Mouse (Mus musculus) CH12.LX (cell line): ENCODE results near the gene Islr. TPM values are rescaled to one million over a fixed set of nuclear protein-coding genes. Genes with fewer than 3 reads are reported as not detected.
A peak's percentile ranks its signal among the peaks of the same experiment; 100 is the strongest.

ENCODE experiments used
- DNase-seq: peaks from one replicate; pipeline ENCODE4 v3.0.0-alpha.2; 2013; ENCODE audit errors: extremely low read depth
- H3K27ac ChIP-seq: 2 replicates; pipeline ENCODE4 v1.5.1; 2012; ENCODE audit warnings: low read depth, mild to moderate bottlenecking, control low read depth, moderate library complexity; ENCODE audit not compliant: insufficient read depth
- H3K27me3 ChIP-seq: replicated peaks from 2 replicates; pipeline ENCODE3; 2012; ENCODE audit warnings: inconsistent platforms
- H3K36me3 ChIP-seq, 2 experiments: replicated peaks in 1 of 2; 2 replicates each; pipeline versions ENCODE3 to v1.6.1; 2012; ENCODE audit warnings: inconsistent platforms in 1 of 2, low read length in 1 of 2, mild to moderate bottlenecking in 1 of 2, mixed read lengths in 1 of 2, moderate library complexity in 1 of 2; ENCODE audit not compliant: control insufficient read depth in 1 of 2, insufficient read depth in 1 of 2
- H3K4me1 ChIP-seq, 2 experiments: 2 replicates each; pipeline ENCODE4 v1.6.1; 2012; ENCODE audit warnings: inconsistent platforms in 1 of 2, moderate library complexity in 1 of 2; ENCODE audit not compliant: insufficient read depth in 2 of 2, control insufficient read depth in 1 of 2
- H3K4me2 ChIP-seq: 2 replicates; pipeline ENCODE4 v1.6.1; 2012; ENCODE audit warnings: low read depth, mild to moderate bottlenecking, control low read depth; ENCODE audit not compliant: poor library complexity, insufficient read depth, severe bottlenecking
- H3K4me3 ChIP-seq, 3 experiments: fragments of 150-350 bp in 1 of 3; sonication (generic) in 1 of 3; replicated peaks in 1 of 3; 2 replicates each; pipeline versions ENCODE3 to v1.5.1; 2011 to 2012; ENCODE audit warnings: low read depth in 2 of 3, low read length in 2 of 3, mild to moderate bottlenecking in 2 of 3, moderate library complexity in 2 of 3, control low read depth in 1 of 3, improper control_type of control experiment in 1 of 3, inconsistent platforms in 1 of 3, mixed read lengths in 1 of 3; ENCODE audit not compliant: poor library complexity in 1 of 3
- H3K79me2 ChIP-seq: replicated peaks from 2 replicates; pipeline ENCODE4 v1.6.1; 2012; ENCODE audit warnings: mild to moderate bottlenecking, moderate library complexity; ENCODE audit not compliant: control insufficient read depth, poor library complexity, insufficient read depth, severe bottlenecking; ENCODE audit errors: extremely low read depth
- H3K9ac ChIP-seq: 2 replicates; pipeline ENCODE4 v1.6.1; 2012; ENCODE audit warnings: low read depth, mild to moderate bottlenecking, control low read depth, moderate library complexity; ENCODE audit not compliant: insufficient read depth
- H3K9me3 ChIP-seq: replicated peaks from 2 replicates; pipeline ENCODE3; 2012; ENCODE audit warnings: low read length, inconsistent platforms, mixed read lengths
- CHD1 ChIP-seq: IDR thresholded peaks from 2 replicates; pipeline ENCODE4 v1.6.1; 2012; ENCODE audit warnings: low read depth, low read length, improper control_type of control experiment, inconsistent platforms
- CTCF ChIP-seq, 2 experiments: IDR thresholded peaks in 1 of 2; conservative IDR thresholded peaks in 1 of 2; 2 replicates each; pipeline ENCODE4 v1.5.1; 2011 to 2012; ENCODE audit warnings: low read depth in 2 of 2, low read length in 2 of 2, improper control_type of control experiment in 1 of 2, inconsistent platforms in 1 of 2, mild to moderate bottlenecking in 1 of 2, moderate library complexity in 1 of 2
- ELF1 ChIP-seq: IDR thresholded peaks from 2 replicates; pipeline ENCODE4 v1.6.1; 2014; ENCODE audit warnings: low read depth, mild to moderate bottlenecking, inconsistent platforms, low read length, improper control_type of control experiment
- EP300 ChIP-seq: IDR thresholded peaks from 2 replicates; pipeline ENCODE4 v1.6.1; 2011; ENCODE audit warnings: low read length, improper control_type of control experiment
- GABPA ChIP-seq: IDR thresholded peaks from 2 replicates; pipeline ENCODE4 v1.6.1; 2012; ENCODE audit warnings: low read depth, low read length, improper control_type of control experiment, inconsistent platforms; ENCODE audit not compliant: insufficient replicate concordance
- HCFC1 ChIP-seq: IDR thresholded peaks from 2 replicates; pipeline ENCODE4 v1.6.1; 2012; ENCODE audit warnings: low read depth, mild to moderate bottlenecking, inconsistent platforms, low read length, improper control_type of control experiment
- IRF4 ChIP-seq: IDR thresholded peaks from 2 replicates; pipeline ENCODE4 v1.6.1; 2014; ENCODE audit warnings: low read depth, mild to moderate bottlenecking, inconsistent platforms, low read length, improper control_type of control experiment
- JUN ChIP-seq: IDR thresholded peaks from 2 replicates; pipeline ENCODE4 v1.6.1; 2011; ENCODE audit warnings: low read depth, mild to moderate bottlenecking, low read length, improper control_type of control experiment, moderate library complexity; ENCODE audit not compliant: insufficient read depth
- JUND ChIP-seq: conservative IDR thresholded peaks from 2 replicates; pipeline ENCODE4 v1.6.1; 2011; ENCODE audit warnings: low read depth, low read length, improper control_type of control experiment
- KAT2A ChIP-seq: IDR thresholded peaks from 2 replicates; pipeline ENCODE4 v1.6.1; 2012; ENCODE audit warnings: low read length, improper control_type of control experiment, inconsistent platforms; ENCODE audit not compliant: insufficient replicate concordance
- MAFK ChIP-seq: IDR thresholded peaks from 2 replicates; pipeline ENCODE4 v1.6.1; 2011; ENCODE audit warnings: low read length, improper control_type of control experiment; ENCODE audit not compliant: insufficient replicate concordance
- MAZ ChIP-seq: IDR thresholded peaks from 2 replicates; pipeline ENCODE4 v1.6.1; 2012; ENCODE audit warnings: low read depth, mild to moderate bottlenecking, inconsistent platforms, low read length, improper control_type of control experiment, moderate library complexity
- MXI1 ChIP-seq: IDR thresholded peaks from 2 replicates; pipeline ENCODE4 v1.6.1; 2011; ENCODE audit warnings: mild to moderate bottlenecking, low read depth, low read length, improper control_type of control experiment
- NELFE ChIP-seq: IDR thresholded peaks from 2 replicates; pipeline ENCODE4 v1.6.1; 2011; ENCODE audit warnings: low read depth, low read length, improper control_type of control experiment
- NRF1 ChIP-seq: IDR thresholded peaks from 2 replicates; pipeline ENCODE4 v1.6.1; 2014; ENCODE audit warnings: low read depth, mild to moderate bottlenecking, inconsistent platforms, low read length, improper control_type of control experiment, moderate library complexity
- POLR2AphosphoS2 ChIP-seq: IDR thresholded peaks from 2 replicates; pipeline ENCODE4 v1.6.1; 2011; ENCODE audit warnings: low read depth, low read length, improper control_type of control experiment
- SIN3A ChIP-seq: IDR thresholded peaks from 2 replicates; pipeline ENCODE4 v1.6.1; 2012; ENCODE audit warnings: low read length, improper control_type of control experiment, inconsistent platforms
- SMC3 ChIP-seq: IDR thresholded peaks from 2 replicates; pipeline ENCODE4 v1.6.1; 2011; ENCODE audit warnings: low read depth, low read length, improper control_type of control experiment
- TBP ChIP-seq: conservative IDR thresholded peaks from 2 replicates; pipeline ENCODE4 v1.6.1; 2011; ENCODE audit warnings: low read depth, low read length, improper control_type of control experiment
- USF1 ChIP-seq: IDR thresholded peaks from 2 replicates; pipeline ENCODE4 v1.6.1; 2014; ENCODE audit warnings: low read depth, mild to moderate bottlenecking, inconsistent platforms, low read length, improper control_type of control experiment
- USF2 ChIP-seq: conservative IDR thresholded peaks from 2 replicates; pipeline ENCODE4 v1.6.1; 2011; ENCODE audit warnings: low read depth, low read length, improper control_type of control experiment
- ZC3H11A ChIP-seq: IDR thresholded peaks from 2 replicates; pipeline ENCODE4 v1.6.1; 2012; ENCODE audit warnings: low read depth, mild to moderate bottlenecking, inconsistent platforms, low read length, improper control_type of control experiment
- ZKSCAN1 ChIP-seq: IDR thresholded peaks from 2 replicates; pipeline ENCODE4 v1.6.1; 2012; ENCODE audit warnings: low read depth, inconsistent platforms, low read length, improper control_type of control experiment, borderline replicate concordance
- ZMIZ1 ChIP-seq: IDR thresholded peaks from 2 replicates; pipeline ENCODE4 v1.6.1; 2012; ENCODE audit warnings: low read depth, mild to moderate bottlenecking, inconsistent platforms, low read length, improper control_type of control experiment
- ZNF384 ChIP-seq: IDR thresholded peaks from 2 replicates; pipeline ENCODE4 v1.6.1; 2012; ENCODE audit warnings: low read depth, low read length, improper control_type of control experiment, inconsistent platforms
- dilution Hi-C: fragments of 300-500 bp; cut with MboI; formaldehyde crosslinking; loops from 2 replicates; pipeline ENCODE4 v1.14.3; 2020; ENCODE audit warnings: low sequenced_read_pairs; ENCODE audit not compliant: extremely low pct_unique_long_range_greater_than_20kb, extremely low pct_ligation_motif_present
- in situ Hi-C: fragments of 300-500 bp; cut with MboI; formaldehyde crosslinking; loops from 3 replicates; pipeline ENCODE4 v1.14.3; 2019; ENCODE audit warnings: low sequenced_read_pairs, low pct_ligation_motif_present, low pct_unique_long_range_greater_than_20kb, mixed read lengths
- polyA plus RNA-seq: library from polyadenylated mRNA; unstranded; fragments of >175 nt; gene quantifications from 2 replicates; pipeline ENCODE4 v1.2.1, GENCODE M21; 2012; ENCODE audit warnings: low read depth; ENCODE audit not compliant: insufficient read length
- total RNA-seq, 2 experiments: library from RNA; depleted of rRNA; stranded (reverse); fragments of 300-350 nt in 1 of 2; fragments of >200 nt in 1 of 2; gene quantifications; 2 replicates each; pipeline ENCODE4 v1.2.3; 2012 to 2014

Islr gene
- total and polyA plus RNA-seq, 3 experiments = not detected

GRCm38 (mm10) chr9:58243696-58244095 lies 39.6 kb upstream of the Islr start:
- Histone ChIP-seq H3K4me3 (no peak overlapping the region), H3K79me2 (peaks cover 65% of the 10 kb centered on the region), H3K36me3 (peaks cover 19 to 55% of the 10 kb centered on the region in 2 experiments), H3K4me2 (no peak overlapping the region), H3K4me1 (peaks cover 16 to 56% of the 10 kb centered on the region in 2 experiments), H3K27ac (0 out of 2 replicates have a peak overlapping the region, but pooled peaks have one; percentile 15), H3K9ac (no peak overlapping the region), H3K9me3 (no peaks in the 10 kb centered on the region), H3K27me3 (no peaks in the 10 kb centered on the region)
- in situ Hi-C loops (no loop called here), dilution Hi-C loops (no loop called here)
- TF ChIP-seq JUN (no peak), MAZ (no peak), MXI1 (no peak), IRF4 (no peak), CTCF (conservative IDR thresholded peaks at IDR 0.05 in 1 of 2, IDR thresholded peaks at IDR 0.05 in 1 of 2; ENCODE audit: low read depth in 2 of 2, low read length in 2 of 2) (no peak), TBP (no peak), ZKSCAN1 (no peak), ZMIZ1 (no peak), HCFC1 (no peak), USF2 (no peak)
- DNase-seq = no peak

- TF ChIP-seq NRF1 (no peak), JUN (no peak), CHD1 (no peak), ELF1 (no peak), GABPA (no peak), KAT2A (no peak), NELFE (no peak), SIN3A (no peak), JUND (no peak), MAFK (no peak), POLR2AphosphoS2 (no peak), SMC3 (no peak), CTCF (conservative IDR thresholded peaks at IDR 0.05 in 1 of 2, IDR thresholded peaks at IDR 0.05 in 1 of 2; ENCODE audit: low read depth in 2 of 2, low read length in 2 of 2) (no peak), ZC3H11A (no peak), TBP (no peak), HCFC1 (no peak), EP300 (no peak), ZNF384 (no peak), IRF4 (no peak), USF1 (no peak)
- Histone ChIP-seq H3K79me2 (peaks cover 59% of the 10 kb centered on the region), H3K9me3 (no peaks in the 10 kb centered on the region), H3K4me2 (peak overlapping the region; percentile 55; the same call in 1 of the 2 replicates), H3K27me3 (no peaks in the 10 kb centered on the region), H3K4me1 (peaks cover 19 to 56% of the 10 kb centered on the region in 2 experiments), H3K4me3 (no peak overlapping the region), H3K9ac (no peak overlapping the region), H3K27ac (no peak overlapping the region; the same call in 1 of the 2 replicates), H3K36me3 (peaks cover 22 to 61% of the 10 kb centered on the region in 2 experiments)
- dilution Hi-C loops (no loop called here), in situ Hi-C loops (no loop called here)
- no peak for DNase-seq
Observed at GRCm38 (mm10) chr9:58242696-58243095, 38.6 kb upstream of the Islr start.
